Mouse (Mus musculus) G1E (cell line): ENCODE measurements around the gene Dhx37.

Source experiments
- CTCF ChIP-seq: IDR thresholded peaks from 2 replicates; pipeline ENCODE4 v1.5.1; 2012; ENCODE audit warnings: low read depth, low read length, inconsistent platforms, mixed read lengths
- GATA1 ChIP-seq: IDR thresholded peaks from 2 replicates; pipeline ENCODE4 v1.6.1; 2012; ENCODE audit warnings: borderline replicate concordance, low read length, inconsistent platforms, mixed read lengths
- POLR2AphosphoS5 ChIP-seq: IDR thresholded peaks from 2 replicates; pipeline ENCODE4 v1.6.1; 2012; ENCODE audit warnings: low read depth, low read length, inconsistent platforms; ENCODE audit not compliant: insufficient replicate concordance
- TAL1 ChIP-seq: conservative IDR thresholded peaks from 2 replicates; pipeline ENCODE4 v1.6.1; 2012; ENCODE audit warnings: low read depth, low read length, inconsistent platforms, mixed read lengths

DNA sequence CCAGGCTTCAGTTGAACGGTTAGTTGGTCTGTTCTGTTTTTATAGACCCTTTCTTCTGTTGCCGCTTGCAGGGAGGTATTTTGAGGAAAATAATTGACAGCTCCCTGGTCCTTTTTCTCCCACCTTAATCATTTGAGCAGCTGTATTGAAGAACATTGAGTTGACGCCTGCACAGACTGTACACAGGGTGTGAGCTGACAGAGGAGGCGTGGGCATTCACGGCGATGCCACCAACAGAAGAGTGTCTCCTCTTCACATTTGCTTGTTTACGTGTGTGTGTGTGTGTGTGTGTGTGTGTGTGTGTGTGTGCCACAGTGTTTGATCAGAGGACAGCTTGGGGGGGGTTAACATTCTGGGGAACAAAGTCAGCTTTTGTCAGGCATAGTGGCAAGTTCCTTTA is 12.4 kb upstream of the Dhx37 start:
- no peak for TF ChIP-seq CTCF
- no peak for TF ChIP-seq GATA1
- TF ChIP-seq POLR2AphosphoS5 = no peak
- no peak for TF ChIP-seq TAL1
